Mouse (Mus musculus) cortical plate, adult 2 months (tissue): ENCODE measurements at regions not wholly inside any gene's neighbourhood (a gene's known extent, or its start where the extent isn't known, plus 50 kb on each side); places are given as distances from the start of the nearest gene placed in this dataset.

ENCODE experiments used
- H3K27ac ChIP-seq: fragments of 200-500 bp; 2 replicates; pipeline ENCODE4 v1.5.1; 2012; ENCODE audit warnings: low read length, control low read depth, inconsistent platforms; ENCODE audit not compliant: insufficient read depth
- H3K4me1 ChIP-seq: fragments of 200-500 bp; 2 replicates; pipeline ENCODE4 v1.6.1; 2011; ENCODE audit warnings: low read length; ENCODE audit not compliant: control insufficient read depth, insufficient read depth
- H3K4me3 ChIP-seq: fragments of 200-500 bp; 2 replicates; pipeline ENCODE4 v1.5.1; 2011; ENCODE audit warnings: mild to moderate bottlenecking, low read length, control low read depth; ENCODE audit not compliant: insufficient read depth
- CTCF ChIP-seq: fragments of 200-500 bp; IDR thresholded peaks from 2 replicates; pipeline ENCODE4 v1.5.1; 2011; ENCODE audit warnings: mild to moderate bottlenecking, control low read depth, low read length; ENCODE audit not compliant: insufficient read depth; ENCODE audit errors: extremely low read depth
- POLR2A ChIP-seq: fragments of 200-500 bp; IDR thresholded peaks from 2 replicates; pipeline ENCODE4 v1.6.1; 2011; ENCODE audit warnings: mild to moderate bottlenecking, low read length, control low read depth; ENCODE audit not compliant: insufficient read depth; ENCODE audit errors: extremely low read depth

GRCm38 (mm10) chr4:98236006-98236783 lies 146.9 kb downstream of the Tm2d1 start:
- H3K27ac ChIP-seq, result no peak overlapping the region
- H3K4me3 ChIP-seq, result no peak overlapping the region
- TF ChIP-seq CTCF, result no peak
- H3K4me1 ChIP-seq, result no peaks in the 10 kb centered on the region

- Histone ChIP-seq H3K4me1 (no peaks in the 10 kb centered on the region), H3K27ac (no peak overlapping the region), H3K4me3 (no peak overlapping the region)
- TF ChIP-seq CTCF (no peak), POLR2A (no peak)
Observed at GRCm38 (mm10) chr4:98228193-98228592, 154.9 kb downstream of the Tm2d1 start.

- H3K4me3 ChIP-seq, result no peak overlapping the region
- H3K27ac ChIP-seq, result no peak overlapping the region
- TF ChIP-seq POLR2A (no peak), CTCF (no peak)
- no peaks in the 10 kb centered on the region for H3K4me1 ChIP-seq
Observed at GRCm38 (mm10) chr4:98224366-98224765, 158.7 kb downstream of the Tm2d1 start.

- Histone ChIP-seq H3K4me1 (no peaks in the 10 kb centered on the region), H3K4me3 (no peak overlapping the region), H3K27ac (no peak overlapping the region)
- TF ChIP-seq POLR2A (no peak), CTCF (no peak)
Observed at GRCm38 (mm10) chr4:98223429-98223828, 159.7 kb downstream of the Tm2d1 start.

- no peak overlapping the region for H3K4me3 ChIP-seq
- no peak for TF ChIP-seq CTCF
- TF ChIP-seq POLR2A, result no peak
- no peak overlapping the region for H3K27ac ChIP-seq
Observed at GRCm38 (mm10) chr4:98221566-98221965, 161.5 kb downstream of the Tm2d1 start.

GRCm38 (mm10) chr4:98215218-98215617 lies 167.9 kb downstream of the Tm2d1 start:
- Histone ChIP-seq H3K4me1 (no peaks in the 10 kb centered on the region), H3K27ac (no peak overlapping the region), H3K4me3 (no peak overlapping the region)
- TF ChIP-seq CTCF (no peak), POLR2A (no peak)

More at GRCm38 (mm10) chr4:98221566-98221965, 161.5 kb downstream of the Tm2d1 start:
- no peaks in the 10 kb centered on the region for H3K4me1 ChIP-seq

GRCm38 (mm10) chr4:98207446-98207845 lies 175.7 kb downstream of the Tm2d1 start:
- H3K4me1 ChIP-seq, result no peaks in the 10 kb centered on the region
- H3K4me3 ChIP-seq, result no peak overlapping the region
- no peak overlapping the region for H3K27ac ChIP-seq
- TF ChIP-seq POLR2A (no peak), CTCF (no peak)

GRCm38 (mm10) chr4:98206245-98206970 lies 176.7 kb downstream of the Tm2d1 start:
- Histone ChIP-seq H3K27ac (no peak overlapping the region), H3K4me3 (no peak overlapping the region), H3K4me1 (no peaks in the 10 kb centered on the region)
- TF ChIP-seq POLR2A, result no peak
- TF ChIP-seq CTCF, result no peak

- TF ChIP-seq POLR2A (no peak), CTCF (no peak)
- H3K4me3 ChIP-seq, result no peak overlapping the region
- no peak overlapping the region for H3K27ac ChIP-seq
- no peaks in the 10 kb centered on the region for H3K4me1 ChIP-seq
Observed at GRCm38 (mm10) chr4:98203129-98203528, 180.0 kb downstream of the Tm2d1 start.

- Histone ChIP-seq H3K4me3 (no peak overlapping the region), H3K4me1 (no peaks in the 10 kb centered on the region), H3K27ac (peak overlapping the region; percentile 89)
- TF ChIP-seq CTCF (no peak), POLR2A (no peak)
Observed at GRCm38 (mm10) chr4:98202232-98202631, 180.9 kb downstream of the Tm2d1 start.
